Mouse (Mus musculus): ENCODE results near the gene Btk. TPM values are rescaled to one million over a fixed set of nuclear protein-coding genes. Genes with fewer than 3 reads are reported as not detected.

Btk gene
- 1.2 TPM for polyA plus RNA-seq (2017; shearing (Covaris generic))

GRCm38 (mm10) chrX:134582888-134583669 lies at the start of gene Btk:
Btk (minus strand) TSS chrX:134583570.

GRCm38 (mm10) chrX:134600659-134601379 lies 17.4 kb upstream of the Btk start, which contains the start of the genes Gla and Hnrnph2:
Gla (minus strand) TSS chrX:134601125.
Hnrnph2 (plus strand) TSS chrX:134601179.

DNA sequence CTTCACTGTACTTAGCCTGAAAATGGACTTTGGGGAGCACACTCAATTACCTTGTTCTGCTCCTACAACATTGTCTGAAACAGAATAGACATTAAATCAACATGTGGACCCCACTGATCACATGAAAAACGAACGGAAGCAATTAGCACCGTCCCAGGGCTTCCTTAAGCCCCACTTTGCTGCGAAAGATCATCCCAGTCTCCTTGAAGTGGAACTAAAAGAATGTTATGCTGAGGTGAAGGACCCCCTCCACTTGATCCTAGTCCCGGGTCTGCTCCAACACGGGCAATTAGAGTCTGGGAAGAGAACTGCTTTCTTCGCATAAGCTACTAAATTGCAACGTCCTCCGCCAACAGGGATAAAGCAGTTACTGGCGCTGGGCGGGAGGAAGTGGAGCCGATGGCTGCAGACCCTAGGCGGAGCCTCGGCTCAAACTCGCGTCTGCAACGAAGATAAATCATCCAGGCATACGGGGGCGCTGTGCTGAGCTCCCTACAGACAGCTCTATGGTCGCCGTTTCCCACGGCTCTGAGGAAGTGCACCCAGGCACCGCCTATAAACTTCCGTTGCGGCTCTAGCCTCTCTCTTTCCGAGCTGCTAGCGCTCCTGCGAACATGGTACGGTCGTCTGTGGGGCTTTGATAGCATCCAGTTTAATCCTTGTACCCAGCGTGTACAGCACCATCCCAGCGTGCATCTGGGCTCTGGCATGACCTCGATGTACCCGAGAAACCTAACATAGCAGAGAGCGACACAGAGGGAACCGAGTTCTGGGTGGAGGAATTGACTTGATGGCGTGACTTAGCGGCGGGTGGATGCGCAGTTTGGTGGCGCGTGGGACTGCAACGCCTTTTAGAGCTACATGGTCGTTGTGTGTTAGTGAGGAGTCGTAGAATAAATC lies 2.0 kb upstream of the Btk start, which contains the start of gene Rpl36a:
TSS of gene Rpl36a (plus strand) at position 552 of the 900 bp plus-strand sequence.

DNA sequence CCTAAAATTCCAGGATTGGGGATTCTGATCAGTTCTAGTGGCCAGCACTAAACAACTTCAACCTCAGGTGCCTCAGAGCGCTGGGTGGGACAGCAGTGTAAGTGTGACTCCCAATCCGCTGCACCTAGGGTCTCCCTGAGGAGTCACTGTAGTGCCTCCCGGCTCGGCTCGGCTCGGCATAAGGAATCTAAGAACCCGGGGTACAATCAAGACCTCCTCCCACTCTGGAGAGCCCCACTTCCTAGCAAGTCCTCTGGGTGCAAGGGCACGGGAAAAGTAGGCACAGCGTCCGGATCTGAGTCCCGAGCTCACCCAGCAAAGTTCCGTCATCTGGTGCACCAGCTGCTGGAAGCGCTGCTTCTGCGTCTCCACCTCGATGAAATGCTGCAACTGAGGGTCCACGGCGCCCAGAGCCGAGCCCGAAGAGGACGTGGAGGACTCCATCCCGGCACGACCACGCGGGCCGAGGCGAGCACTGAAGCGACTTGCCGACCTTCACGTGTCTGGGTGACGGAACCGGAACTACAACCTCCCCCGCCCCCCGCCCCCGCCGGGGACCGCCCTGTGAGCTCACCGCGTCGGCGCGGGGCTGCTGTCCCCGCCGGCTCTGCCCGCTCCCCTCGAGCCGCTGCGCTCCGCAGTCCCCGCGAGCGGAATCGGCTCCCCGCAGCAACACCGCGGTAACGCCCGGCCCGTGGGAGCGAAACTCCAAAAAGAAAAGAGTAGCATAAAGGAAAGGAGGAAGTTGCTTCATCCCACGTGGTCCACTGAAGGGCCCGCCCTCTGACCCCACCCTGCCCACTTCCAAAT lies 42.0 kb downstream of the Btk start, which contains the start of gene Timm8a1:
TSS of gene Timm8a1 (minus strand) at position 721 of the 810 bp plus-strand sequence.

Other genes with a start within 250 kb of the Btk start
- gene Drp2, start 179.0 kb downstream of the Btk start, polyA plus RNA-seq (2017; shearing (Covaris generic)), result 0.14 TPM
- not detected for gene Taf7l, start 107.1 kb downstream of the Btk start, polyA plus RNA-seq (2017; shearing (Covaris generic))
- 55.2 TPM for gene Timm8a1, start 41.7 kb downstream of the Btk start, polyA plus RNA-seq (2017; shearing (Covaris generic))
- gene Rpl36a, start 2.1 kb upstream of the Btk start, polyA plus RNA-seq (2017; shearing (Covaris generic)), result 399 TPM
- 3.8 TPM for gene Gla, start 17.6 kb upstream of the Btk start, polyA plus RNA-seq (2017; shearing (Covaris generic))
- gene Hnrnph2, start 17.6 kb upstream of the Btk start, polyA plus RNA-seq (2017; shearing (Covaris generic)), result 131 TPM
- 0.97 TPM for gene Armcx4, start 102.9 kb upstream of the Btk start, polyA plus RNA-seq (2017; shearing (Covaris generic))
- 3.0 TPM for gene Armcx1, start 134.4 kb upstream of the Btk start, polyA plus RNA-seq (2017; shearing (Covaris generic))
- gene Armcx6, start 167.8 kb upstream of the Btk start, polyA plus RNA-seq (2017; shearing (Covaris generic)), result 2.3 TPM
- 20.6 TPM for gene Armcx3, start 173.0 kb upstream of the Btk start, polyA plus RNA-seq (2017; shearing (Covaris generic))
- 13.1 TPM for gene Armcx2, start 225.7 kb upstream of the Btk start, polyA plus RNA-seq (2017; shearing (Covaris generic))

All from CD4-positive, CD25-positive, alpha-beta regulatory T cell, adult 9 weeks (primary cell).